Mouse (Mus musculus) MEL (cell line): ENCODE results near the gene Synpo2l.

Source experiments
- CTCF ChIP-seq, 3 experiments: IDR thresholded peaks in 2 of 3; conservative IDR thresholded peaks in 1 of 3; 2 replicates each; pipeline ENCODE4 v1.5.1; 2011 to 2012; ENCODE audit warnings: low read length in 3 of 3, low read depth in 2 of 3, mild to moderate bottlenecking in 2 of 3, improper control_type of control experiment in 1 of 3, inconsistent platforms in 1 of 3, mixed read lengths in 1 of 3, moderate library complexity in 1 of 3; ENCODE audit not compliant: control insufficient read depth in 1 of 3, insufficient read depth in 1 of 3, poor library complexity in 1 of 3, severe bottlenecking in 1 of 3
- EP300 ChIP-seq, 2 experiments: IDR thresholded peaks; 2 replicates each; pipeline ENCODE4 v1.6.1; 2011; ENCODE audit warnings: improper control_type of control experiment in 2 of 2, low read length in 2 of 2, low read depth in 1 of 2, mild to moderate bottlenecking in 1 of 2
- MAZ ChIP-seq: IDR thresholded peaks from 2 replicates; pipeline ENCODE4 v1.6.1; 2012; ENCODE audit warnings: low read depth, mild to moderate bottlenecking, inconsistent platforms, low read length, improper control_type of control experiment
- MXI1 ChIP-seq: IDR thresholded peaks from 2 replicates; pipeline ENCODE4 v1.6.1; 2011; ENCODE audit warnings: mild to moderate bottlenecking, low read depth, low read length, improper control_type of control experiment
- MYC ChIP-seq: IDR thresholded peaks from 2 replicates; pipeline ENCODE4 v1.6.1; 2011; ENCODE audit warnings: low read depth, mild to moderate bottlenecking, low read length, improper control_type of control experiment, moderate library complexity
- POLR2A ChIP-seq, 2 experiments: IDR thresholded peaks; 2 replicates each; pipeline ENCODE4 v1.6.1; 2011 to 2012; ENCODE audit warnings: low read length in 2 of 2, mild to moderate bottlenecking in 2 of 2, control low read depth in 1 of 2, improper control_type of control experiment in 1 of 2, low read depth in 1 of 2, moderate library complexity in 1 of 2; ENCODE audit not compliant: control insufficient read depth in 1 of 2, insufficient read depth in 1 of 2, poor library complexity in 1 of 2
- SMC3 ChIP-seq: IDR thresholded peaks from 2 replicates; pipeline ENCODE4 v1.6.1; 2011; ENCODE audit warnings: low read depth, low read length, improper control_type of control experiment
- TBP ChIP-seq: IDR thresholded peaks from 2 replicates; pipeline ENCODE4 v1.8.0; 2011; ENCODE audit warnings: low read depth, low read length, improper control_type of control experiment

DNA sequence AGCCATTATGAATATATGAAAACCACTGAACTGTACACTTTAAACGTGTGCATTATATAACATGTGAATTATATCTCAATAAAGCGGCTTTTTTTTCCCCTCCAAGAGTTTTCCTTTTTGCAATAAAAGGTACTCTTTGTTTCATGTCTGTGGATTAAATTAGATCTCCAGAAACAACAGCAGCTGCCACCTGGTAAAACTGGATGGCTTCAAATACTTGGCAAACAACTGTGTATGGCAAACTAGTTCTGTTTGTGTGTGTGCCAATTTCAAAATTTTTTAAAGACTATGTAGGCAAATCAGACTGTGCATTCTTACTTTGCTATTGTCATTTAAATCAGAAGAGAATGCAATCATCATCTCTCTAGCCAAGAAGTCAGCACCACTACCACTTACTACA lies 46.3 kb downstream of the Synpo2l start:
- no peak for TF ChIP-seq MAZ
- no peak for TF ChIP-seq MYC
- no peak for TF ChIP-seq SMC3
- no peak for TF ChIP-seq MXI1
- no peak for TF ChIP-seq POLR2A (IDR thresholded peaks at IDR 0.05; ENCODE audit: control insufficient read depth in 1 of 2, insufficient read depth in 1 of 2, low read depth in 1 of 2, low read length in 2 of 2, poor library complexity in 1 of 2)
- no peak for TF ChIP-seq EP300 (IDR thresholded peaks at IDR 0.05; ENCODE audit: low read depth in 1 of 2, low read length in 2 of 2)
- TF ChIP-seq CTCF (IDR thresholded peaks at IDR 0.05 in 2 of 3, conservative IDR thresholded peaks at IDR 0.05 in 1 of 3; ENCODE audit: control insufficient read depth in 1 of 3, insufficient read depth in 1 of 3, low read depth in 2 of 3, low read length in 3 of 3, poor library complexity in 1 of 3, severe bottlenecking in 1 of 3), result no peak
- TF ChIP-seq TBP, result no peak
